Mouse (Mus musculus): ENCODE results near the gene Macf1.
"Not testable (repeated sequence)": the region's sequence is repeated elsewhere in the genome, so short reads cannot be mapped to it uniquely, and the experiment has no call there.

Gene Macf1

GRCm38 (mm10) chr4:123447251-123447650 is 236.9 kb downstream of the Macf1 start:
- DNase-seq (ENCODE audit: extremely low spot score), result no peak

DNA sequence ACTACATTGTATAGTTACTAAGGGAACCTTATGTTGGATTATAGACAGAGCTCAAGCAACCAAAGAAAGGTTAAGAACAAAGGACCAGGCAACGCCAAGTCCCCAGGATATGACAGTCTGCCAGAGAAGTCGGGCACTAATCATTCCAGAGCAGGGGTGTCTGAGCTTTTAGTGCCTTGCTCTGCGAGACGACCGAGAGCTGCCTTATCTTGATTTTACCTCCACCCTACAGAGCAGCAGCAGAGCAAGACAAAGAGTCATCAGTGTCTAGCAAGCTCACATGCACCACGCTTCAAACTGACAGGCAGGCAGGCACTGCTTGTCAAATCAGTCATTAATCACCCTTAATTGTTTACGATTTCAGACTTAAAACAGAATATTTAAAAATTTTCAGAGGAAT is 237.4 kb downstream of the Macf1 start:
- no peak for DNase-seq (ENCODE audit: extremely low spot score)

DNA sequence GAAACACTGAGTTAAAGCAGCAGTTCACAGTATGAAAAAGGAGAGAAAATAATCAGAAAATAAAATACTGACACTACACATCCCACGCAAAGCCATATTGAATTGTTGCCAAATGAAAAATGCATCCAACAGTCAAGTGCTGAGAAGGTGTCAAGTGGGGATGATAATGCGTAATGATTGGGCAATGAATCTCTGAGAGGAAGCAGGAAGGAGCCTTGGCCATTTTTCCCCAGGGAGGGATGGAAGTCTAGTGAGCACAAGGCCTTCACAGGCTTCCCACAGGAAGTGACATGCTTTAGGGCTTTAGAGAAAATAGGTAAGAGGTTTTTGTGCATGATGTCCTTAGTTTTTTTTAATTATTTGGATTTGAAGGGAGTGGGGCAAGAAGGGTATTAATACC is 237.9 kb downstream of the Macf1 start:
- not testable (repeated sequence) for DNase-seq (ENCODE audit: extremely low spot score)

GRCm38 (mm10) chr4:123438414-123438813 is 245.7 kb downstream of the Macf1 start:
- no peak for DNase-seq (ENCODE audit: extremely low spot score)

DNA sequence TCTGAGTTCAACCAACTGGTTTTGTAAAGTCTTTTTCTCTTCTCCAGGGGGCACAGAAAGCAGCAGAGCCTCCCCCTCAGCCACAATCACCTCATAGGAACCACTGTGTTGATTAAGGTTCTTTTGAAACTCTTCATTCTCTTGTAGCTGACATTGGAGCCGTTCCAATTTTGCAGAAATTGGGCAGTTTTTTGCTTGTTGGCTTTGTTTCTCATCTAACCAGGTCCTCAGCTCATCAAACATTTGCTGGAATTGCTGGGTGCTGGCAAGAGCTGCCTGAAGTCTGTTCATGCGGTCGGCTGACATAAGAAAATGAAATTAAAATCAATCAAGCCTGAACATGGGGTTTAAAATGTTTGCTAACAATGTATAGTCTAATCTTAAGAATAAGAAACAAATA is 251.0 kb downstream of the Macf1 start:
- no peak for DNase-seq (ENCODE audit: extremely low spot score)

DNA sequence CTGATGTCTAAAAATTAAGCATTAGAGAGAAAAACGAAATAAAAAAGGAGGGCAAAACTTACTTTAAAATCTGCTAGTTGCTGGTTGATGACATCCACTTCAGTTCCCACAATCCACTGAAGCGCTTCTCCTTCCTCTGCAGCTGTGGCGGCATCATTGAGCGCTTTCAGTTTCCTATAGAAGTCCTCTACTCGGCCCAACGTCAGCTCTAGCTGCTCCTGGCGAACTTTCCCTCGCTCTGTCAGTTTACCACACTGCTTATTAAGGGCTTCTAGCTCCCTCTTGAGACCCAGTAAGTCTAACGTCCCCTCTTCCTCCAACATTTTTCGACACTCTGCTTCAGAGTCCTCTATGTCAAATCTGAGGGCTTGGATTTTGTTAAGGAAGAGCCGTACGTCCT is 252.2 kb downstream of the Macf1 start:
- no peak for DNase-seq (ENCODE audit: extremely low spot score)

GRCm38 (mm10) chr4:123427900-123428684 is 256.1 kb downstream of the Macf1 start:
- DNase-seq (ENCODE audit: extremely low spot score), result no peak

- no peak for DNase-seq (ENCODE audit: extremely low spot score)
These were observed 256.8 kb downstream of the Macf1 start for GRCm38 (mm10) chr4:123427271-123427899.

DNA sequence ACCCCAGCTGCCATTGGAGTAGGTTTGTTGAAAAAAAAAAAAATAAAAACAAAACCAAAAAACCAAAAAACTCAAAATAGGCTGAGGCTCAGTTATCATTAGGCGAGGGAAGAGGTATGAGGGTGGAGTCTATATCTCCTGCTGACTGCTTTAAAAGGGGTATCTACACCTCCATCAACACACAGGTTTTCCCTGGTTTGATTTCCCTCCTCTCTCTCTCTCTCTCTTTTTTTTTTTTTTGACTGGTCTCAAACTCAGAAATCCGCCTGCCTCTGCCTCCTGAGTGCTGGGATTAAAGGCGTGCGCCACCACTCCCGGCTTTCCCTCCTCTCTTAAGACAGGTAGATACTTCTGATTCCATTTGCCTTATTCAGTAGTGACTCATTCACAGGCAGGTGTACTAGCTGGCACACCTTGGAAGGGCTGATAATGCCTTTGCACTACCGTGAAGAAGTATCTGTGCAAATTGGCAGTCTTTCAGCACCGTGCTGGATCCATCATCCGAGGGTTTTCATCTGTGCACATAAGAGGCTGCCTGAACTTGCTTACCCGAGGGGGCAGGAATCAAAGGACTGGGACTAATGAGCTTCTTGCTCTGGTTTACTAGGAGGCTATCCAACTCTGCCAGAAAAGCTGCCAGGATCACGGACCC is 257.6 kb downstream of the Macf1 start:
- DNase-seq (ENCODE audit: extremely low spot score), result no peak

DNA sequence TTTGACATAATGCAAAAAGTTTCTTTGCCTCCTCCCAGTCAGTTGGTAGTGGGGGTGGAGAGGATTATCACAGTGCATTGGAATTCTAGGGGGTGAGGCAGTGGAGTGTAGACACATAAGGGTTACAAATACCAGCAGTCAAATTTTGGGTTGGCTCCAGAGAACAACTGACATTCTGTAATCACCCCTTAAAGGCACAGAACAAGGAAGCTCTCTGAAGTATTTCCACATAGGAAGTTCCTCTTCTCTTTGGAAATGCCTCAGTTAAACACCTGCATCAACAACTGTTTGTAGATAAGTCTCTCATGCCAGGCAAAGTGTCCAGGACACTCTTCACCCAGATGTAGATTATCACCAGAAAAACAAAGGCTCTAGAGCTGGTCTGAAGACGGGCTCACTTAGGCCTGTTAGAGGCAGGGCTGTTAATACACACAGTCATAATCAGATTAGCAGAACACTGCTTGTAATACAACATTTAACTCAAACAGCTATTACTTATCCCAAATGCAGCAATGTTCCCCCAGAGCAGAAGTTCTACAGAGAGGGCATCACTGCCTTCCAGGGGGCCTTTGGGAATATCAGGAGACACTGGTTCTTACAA is 258.4 kb downstream of the Macf1 start:
- no peak for DNase-seq (ENCODE audit: extremely low spot score)

DNA sequence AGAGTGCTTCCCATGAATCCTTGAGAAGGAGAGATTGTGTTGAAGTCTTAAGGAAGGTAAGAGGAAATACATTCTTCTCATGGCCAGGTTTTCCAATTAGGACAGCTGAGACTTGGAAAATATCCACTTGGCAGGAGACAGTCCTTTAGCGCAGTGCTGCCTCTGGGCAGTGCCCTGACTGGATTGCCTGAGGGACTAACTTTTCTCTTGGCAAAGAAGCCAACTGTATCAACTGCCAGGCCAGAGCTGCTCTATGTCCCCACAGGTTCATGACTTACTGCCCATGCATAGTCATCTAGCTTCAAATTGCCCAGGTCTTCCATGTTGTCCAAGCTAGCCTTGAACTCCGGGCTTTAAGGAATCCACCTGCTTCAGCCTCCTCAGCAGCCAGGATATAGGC is 260.1 kb downstream of the Macf1 start:
- no peak for DNase-seq (ENCODE audit: extremely low spot score)

GRCm38 (mm10) chr4:123422828-123423227 is 261.3 kb downstream of the Macf1 start:
- no peak for DNase-seq (ENCODE audit: extremely low spot score)

DNA sequence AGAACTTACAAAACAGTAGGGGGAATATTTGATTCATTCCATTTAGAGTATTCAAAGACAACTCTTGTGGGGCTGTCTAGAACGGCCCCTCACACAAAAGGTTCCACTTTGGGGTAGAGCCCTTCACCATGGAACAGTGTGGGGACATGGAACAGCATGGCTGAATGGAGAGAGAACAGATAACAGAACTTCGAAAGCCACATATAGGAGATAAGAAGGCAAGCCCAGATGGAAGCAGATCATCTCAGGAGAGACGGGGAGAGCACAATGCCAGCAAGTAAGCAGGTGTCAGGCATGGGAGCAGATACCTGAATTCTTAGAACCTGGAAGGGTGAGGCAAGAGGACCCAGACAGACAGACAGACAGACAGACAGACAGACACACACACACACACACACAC is 266.1 kb downstream of the Macf1 start:
- no peak for DNase-seq (ENCODE audit: extremely low spot score)

GRCm38 (mm10) chr4:123417478-123417877 is 266.7 kb downstream of the Macf1 start:
- no peak for DNase-seq (ENCODE audit: extremely low spot score)

DNA sequence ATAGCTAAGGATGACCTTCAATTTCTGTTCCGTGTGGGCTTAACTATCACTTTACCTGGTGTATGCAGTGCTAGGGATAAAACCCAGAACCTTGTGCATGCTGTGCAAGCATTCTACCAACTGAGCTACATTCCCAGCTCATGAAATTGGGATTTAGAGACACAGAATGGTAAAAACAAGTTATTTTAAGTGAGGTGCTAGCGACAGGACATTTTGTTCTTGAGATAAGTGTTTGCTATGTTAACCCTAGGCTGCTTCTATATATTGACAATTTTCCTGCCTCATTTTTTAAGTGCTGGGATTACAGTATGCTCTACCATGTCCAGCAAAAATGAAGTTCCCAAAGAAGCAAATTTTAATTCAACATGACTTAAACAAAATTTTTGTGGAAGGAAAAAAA is 267.3 kb downstream of the Macf1 start:
- no peak for DNase-seq (ENCODE audit: extremely low spot score)

DNA sequence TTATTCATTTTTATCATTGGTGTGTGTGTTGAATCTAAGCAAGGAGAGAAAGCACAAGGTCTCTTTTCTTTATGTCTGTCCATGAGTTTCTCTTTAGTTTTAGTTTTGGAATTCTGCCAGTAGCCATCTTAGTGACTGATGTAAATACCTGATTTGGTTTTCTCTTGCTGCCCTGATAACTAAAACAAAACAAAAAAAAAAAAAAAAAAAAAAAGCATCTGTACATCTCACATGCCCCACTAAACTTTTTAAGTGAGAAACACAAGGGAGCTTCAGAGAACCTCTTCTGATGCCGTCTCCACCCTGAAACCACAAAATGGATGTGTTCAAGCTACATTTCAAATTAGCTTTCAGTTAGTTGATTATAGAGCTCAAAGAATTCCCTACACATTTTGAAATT is 268.6 kb downstream of the Macf1 start:
- DNase-seq (ENCODE audit: extremely low spot score), result no peak

DNA sequence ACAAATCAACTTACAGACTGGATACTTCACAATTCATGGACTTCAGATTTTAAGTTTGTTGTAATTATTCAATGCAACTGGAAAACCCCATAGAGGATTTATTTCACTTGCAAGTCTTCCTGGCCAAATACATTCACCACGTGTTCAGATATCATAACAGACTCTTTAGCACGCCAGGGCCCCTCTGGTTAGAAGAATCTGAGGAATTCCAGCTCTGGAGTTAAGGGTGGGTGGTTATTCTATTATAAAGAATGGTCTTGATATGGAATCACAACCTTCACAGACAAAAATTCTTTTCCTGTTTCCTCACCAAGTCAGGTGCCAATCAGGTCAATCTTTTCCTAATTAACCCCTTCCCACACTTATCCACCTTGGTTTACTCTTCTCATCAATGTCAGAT is 270.3 kb downstream of the Macf1 start:
- DNase-seq (ENCODE audit: extremely low spot score), result no peak

DNA sequence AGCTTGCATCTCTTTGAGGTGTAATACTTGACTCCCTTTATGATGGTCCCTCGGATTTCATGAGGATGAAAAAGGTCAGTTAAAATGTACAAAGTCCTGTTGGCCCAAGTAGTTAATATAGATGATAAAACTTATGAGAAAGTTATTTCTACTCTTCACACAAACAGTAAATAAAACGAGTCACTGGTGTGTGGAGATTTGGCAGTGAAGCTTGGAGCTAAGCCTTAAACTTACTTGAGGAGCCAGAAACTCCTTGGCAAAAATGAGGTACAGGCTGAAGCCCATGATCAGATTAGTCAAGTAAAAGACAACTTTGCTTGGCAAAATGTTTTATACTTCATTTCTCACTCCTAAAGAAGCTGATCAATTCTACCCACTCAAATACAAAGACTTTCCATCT is 271.2 kb downstream of the Macf1 start:
- DNase-seq (ENCODE audit: extremely low spot score), result no peak

GRCm38 (mm10) chr4:123412528-123412878 is 271.7 kb downstream of the Macf1 start:
- DNase-seq (ENCODE audit: extremely low spot score), result no peak

GRCm38 (mm10) chr4:123411732-123412527 is 272.2 kb downstream of the Macf1 start:
- peak; percentile 98 for DNase-seq (ENCODE audit: extremely low spot score)

DNA sequence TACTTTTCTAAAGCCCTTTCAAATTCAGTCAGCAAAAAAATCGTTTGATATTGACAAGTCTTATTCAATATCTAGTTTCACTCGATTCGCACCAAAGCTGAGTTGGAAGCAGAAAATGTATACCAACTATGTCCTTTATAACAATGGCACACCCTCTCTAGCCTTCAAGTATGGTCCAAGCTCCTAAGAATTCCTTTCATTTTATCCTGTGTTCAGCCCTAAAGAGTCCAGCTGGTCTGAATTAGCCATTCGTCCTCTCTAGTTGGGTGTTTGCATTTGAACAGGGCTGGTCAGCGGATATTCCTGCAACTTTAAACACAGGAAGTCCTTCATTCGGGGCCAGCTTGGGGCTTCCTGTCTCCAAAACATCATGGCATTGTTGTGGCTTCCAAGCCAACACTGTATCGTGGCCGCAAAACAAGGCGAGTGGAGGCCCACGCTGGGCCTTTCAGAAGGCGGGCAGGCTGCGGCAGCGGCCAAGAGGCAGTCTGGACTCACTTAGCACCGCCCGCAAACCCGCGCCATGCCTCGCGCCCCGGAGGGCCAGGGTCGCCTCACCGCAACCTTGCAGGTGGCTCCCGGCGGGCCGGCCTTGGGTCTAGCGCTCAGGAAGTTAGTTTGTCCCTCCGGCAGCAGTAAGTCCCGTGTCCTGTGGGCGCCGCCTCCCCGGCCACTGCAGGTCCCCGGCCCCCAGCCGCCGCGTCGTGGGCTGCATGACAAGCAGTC is 273.0 kb downstream of the Macf1 start:
- DNase-seq (ENCODE audit: extremely low spot score), result no peak
